Mouse (Mus musculus) lung, postnatal 0 days (tissue): ENCODE measurements around the gene B230307C23Rik. TPM values are rescaled to one million over a fixed set of nuclear protein-coding genes. Genes with fewer than 3 reads are reported as not detected.
"Not testable (repeated sequence)": the region's sequence is repeated elsewhere in the genome, so short reads cannot be mapped to it uniquely, and the experiment has no call there.

Experiments used
- ATAC-seq: fragments of 200-750 bp; cut with Nextera tagmentation; 2 replicates; pipeline ENCODE4 v1.8.0; 2017; ENCODE audit warnings: moderate library complexity
- DNase-seq: peaks from one replicate; pipeline ENCODE4 v3.0.0-alpha.2; 2016; ENCODE audit warnings: low spot score
- H3K27ac ChIP-seq: fragments of 300-500 bp; sonication (generic); 2 replicates; pipeline ENCODE4 v1.5.1; 2014; ENCODE audit warnings: antibody characterized with exemption, mild to moderate bottlenecking, low read length, mixed read lengths
- H3K27me3 ChIP-seq: fragments of 300-500 bp; sonication (generic); replicated peaks from 2 replicates; pipeline ENCODE4 v1.6.1; 2014; ENCODE audit warnings: low read length, mixed read lengths; ENCODE audit not compliant: insufficient read depth
- H3K36me3 ChIP-seq: fragments of 300-500 bp; sonication (generic); 2 replicates; pipeline ENCODE4 v1.6.1; 2014; ENCODE audit warnings: low read length, mixed read lengths; ENCODE audit not compliant: insufficient read depth
- H3K4me1 ChIP-seq: fragments of 300-500 bp; sonication (generic); 2 replicates; pipeline ENCODE4 v1.6.1; 2014; ENCODE audit warnings: antibody characterized with exemption, low read depth, low read length, mixed read lengths; ENCODE audit not compliant: insufficient read depth
- H3K4me2 ChIP-seq: fragments of 300-500 bp; sonication (generic); replicated peaks from 2 replicates; pipeline ENCODE4 v1.6.1; 2014; ENCODE audit warnings: low read depth, mild to moderate bottlenecking, low read length, moderate library complexity, mixed read lengths
- H3K4me3 ChIP-seq: fragments of 300-500 bp; sonication (generic); 2 replicates; pipeline ENCODE4 v1.5.1; 2014; ENCODE audit warnings: low read depth, low read length
- H3K9ac ChIP-seq: fragments of 300-500 bp; sonication (generic); replicated peaks from 2 replicates; pipeline ENCODE4 v1.6.1; 2014; ENCODE audit warnings: low read depth, mild to moderate bottlenecking
- H3K9me3 ChIP-seq: fragments of 300-500 bp; sonication (generic); 2 replicates; pipeline ENCODE4 v1.6.1; 2016; ENCODE audit warnings: low read length, mixed read lengths
- CTCF ChIP-seq: IDR thresholded peaks from 2 replicates; pipeline ENCODE4 v1.5.1; 2016; ENCODE audit warnings: antibody characterized with exemption, mild to moderate bottlenecking
- EP300 ChIP-seq: IDR thresholded peaks from 2 replicates; pipeline ENCODE4 v1.6.1; 2016; ENCODE audit warnings: antibody characterized with exemption, mild to moderate bottlenecking, control low read depth
- WGBS: fragments of 180-500 bp; shearing (Covaris S2); extraction: QIAGEN DNeasy Blood & Tissue Kit; methylation state at CpG from one replicate; pipeline ENCODE4 v1.1.7; 2014; 5-methylcytosine and 5-hydroxymethylcytosine counted together
- polyA plus RNA-seq: library from polyadenylated mRNA; unstranded; fragments of >200 nt; fragmentation: Nextera tagmentation; extraction: Ambion mirVana; gene quantifications from 2 replicates; pipeline ENCODE4 v1.2.1, GENCODE M21; 2015

Gene B230307C23Rik
- polyA plus RNA-seq, 1 experiment from 2014 or later: 19.8 TPM

GRCm38 (mm10) chr16:97995849-97996615 is 1.1 kb upstream of the B230307C23Rik start:
- Histone ChIP-seq H3K4me2 (peak overlapping the region; percentile 53), H3K27me3 (no peaks in the 10 kb centered on the region), H3K4me1 (peaks cover 5% of the 10 kb centered on the region; the same call in 1 of the 2 replicates), H3K36me3 (no peaks in the 10 kb centered on the region), H3K4me3 (peak overlapping the region; percentile 52), H3K9me3 (no peaks in the 10 kb centered on the region), H3K27ac (peak overlapping the region; percentile 85), H3K9ac (0 out of 2 replicates have a peak overlapping the region, but pooled peaks have one; percentile 38)
- ATAC-seq: 0 out of 2 replicates have a peak, but pooled peaks have one; percentile 16
- no peak for TF ChIP-seq CTCF
- peak; percentile 39 for DNase-seq
- WGBS: 5% methylated on average over 1 of the region's 1 CpGs

- Histone ChIP-seq H3K27ac (peak overlapping the region; percentile 85), H3K9ac (peak overlapping the region; percentile 43; the same call in 1 of the 2 replicates), H3K4me2 (peak overlapping the region; percentile 53), H3K4me3 (peak overlapping the region; percentile 52)
- peak; percentile 6 for DNase-seq
- H3K4me1 ChIP-seq, H3K27me3 ChIP-seq, H3K9me3 ChIP-seq, H3K36me3 ChIP-seq, ATAC-seq: not testable (repeated sequence)
- WGBS: 0% methylated on average over 7 of the region's 8 CpGs
Observed at GRCm38 (mm10) chr16:97997383-97997731, 242 bp downstream of the B230307C23Rik start.

GRCm38 (mm10) chr16:98022081-98022480 is 25.0 kb downstream of the B230307C23Rik start:
- Histone ChIP-seq H3K9ac (no peak overlapping the region), H3K4me3 (no peak overlapping the region), H3K27ac (no peak overlapping the region), H3K4me2 (no peak overlapping the region), H3K36me3 (no peaks in the 10 kb centered on the region), H3K4me1 (no peaks in the 10 kb centered on the region), H3K27me3 (no peaks in the 10 kb centered on the region), H3K9me3 (no peaks in the 10 kb centered on the region)
- ATAC-seq (no peak), DNase-seq (no peak)
- 90% methylated on average over 3 of the region's 3 CpGs for WGBS
- TF ChIP-seq EP300 (no peak), CTCF (no peak)

- TF ChIP-seq EP300 (no peak), CTCF (peak; percentile 57)
- 79% methylated on average over 2 of the region's 2 CpGs for WGBS
- Histone ChIP-seq H3K36me3 (no peaks in the 10 kb centered on the region), H3K4me1 (no peaks in the 10 kb centered on the region), H3K4me2 (no peak overlapping the region), H3K4me3 (no peak overlapping the region), H3K27ac (no peak overlapping the region), H3K9ac (no peak overlapping the region), H3K27me3 (no peaks in the 10 kb centered on the region), H3K9me3 (no peaks in the 10 kb centered on the region)
- peak; percentile 31 for DNase-seq
- ATAC-seq: no peak
Observed at GRCm38 (mm10) chr16:98022657-98023345, 25.7 kb downstream of the B230307C23Rik start.

GRCm38 (mm10) chr16:98026186-98026585 is 29.1 kb downstream of the B230307C23Rik start:
- not testable (repeated sequence) for ATAC-seq, H3K27me3 ChIP-seq, DNase-seq, H3K4me3 ChIP-seq, H3K4me1 ChIP-seq, H3K4me2 ChIP-seq, H3K27ac ChIP-seq, H3K9ac ChIP-seq, H3K36me3 ChIP-seq, H3K9me3 ChIP-seq
- 83% methylated on average over 8 of the region's 8 CpGs for WGBS

- not testable (repeated sequence) for ATAC-seq, H3K9ac ChIP-seq, H3K27me3 ChIP-seq, H3K4me1 ChIP-seq, DNase-seq, H3K4me3 ChIP-seq, H3K4me2 ChIP-seq, H3K27ac ChIP-seq, H3K36me3 ChIP-seq, H3K9me3 ChIP-seq
- WGBS: 99% methylated on average over 2 of the region's 2 CpGs
Observed at GRCm38 (mm10) chr16:98034971-98035370, 37.9 kb downstream of the B230307C23Rik start.
